Mouse (Mus musculus) forebrain, embryonic 14.5 days (tissue): ENCODE measurements at regions not wholly inside any gene's neighbourhood (a gene's known extent, or its start where the extent isn't known, plus 50 kb on each side); places are given as distances from the start of the nearest gene placed in this dataset.
A peak's percentile ranks its signal among the peaks of the same experiment; 100 is the strongest.

Experiments used
- ATAC-seq: fragments of 200-750 bp; cut with Nextera tagmentation; 2 replicates; pipeline ENCODE4 v1.8.0; 2017; ENCODE audit warnings: mild to moderate bottlenecking, moderate library complexity
- DNase-seq: peaks from one replicate; pipeline ENCODE4 v3.0.0-alpha.2; 2015; ENCODE audit warnings: low spot score
- H3K27ac ChIP-seq: fragments of 300-500 bp; sonication (generic); 2 replicates; pipeline ENCODE4 v1.5.1; 2014; ENCODE audit warnings: low read depth, mild to moderate bottlenecking, control low read depth, low read length, moderate library complexity
- H3K27me3 ChIP-seq: fragments of 300-500 bp; sonication (generic); replicated peaks from 2 replicates; pipeline ENCODE4 v1.6.1; 2014; ENCODE audit warnings: low read length, control low read depth, mixed read lengths; ENCODE audit not compliant: control insufficient read depth, insufficient read depth
- H3K36me3 ChIP-seq: fragments of 300-500 bp; sonication (generic); 2 replicates; pipeline ENCODE4 v1.6.1; 2014; ENCODE audit warnings: low read length, control low read depth; ENCODE audit not compliant: control insufficient read depth, insufficient read depth
- H3K4me1 ChIP-seq: fragments of 300-500 bp; sonication (generic); 2 replicates; pipeline ENCODE4 v1.6.1; 2014; ENCODE audit warnings: antibody characterized with exemption, low read length, control low read depth; ENCODE audit not compliant: control insufficient read depth, insufficient read depth
- H3K4me2 ChIP-seq: fragments of 300-500 bp; sonication (generic); 2 replicates; pipeline ENCODE4 v1.6.1; 2014; ENCODE audit warnings: mild to moderate bottlenecking, control low read depth, low read length
- H3K4me3 ChIP-seq: fragments of 300-500 bp; sonication (generic); 2 replicates; pipeline ENCODE4 v1.5.1; 2014; ENCODE audit warnings: low read depth, low read length, control low read depth
- H3K9ac ChIP-seq: fragments of 300-500 bp; sonication (generic); 2 replicates; pipeline ENCODE4 v1.6.1; 2014; ENCODE audit warnings: mild to moderate bottlenecking, low read length, control low read depth, moderate library complexity
- H3K9me3 ChIP-seq: fragments of 300-500 bp; sonication (generic); replicated peaks from 2 replicates; pipeline ENCODE4 v1.6.1; 2016; ENCODE audit warnings: low read length, control low read depth, mixed read lengths; ENCODE audit not compliant: control insufficient read depth
- WGBS: fragments of 180-500 bp; shearing (Covaris S2); extraction: QIAGEN DNeasy Blood & Tissue Kit; methylation state at CpG from one replicate; pipeline ENCODE4 v1.1.7; 2014; 5-methylcytosine and 5-hydroxymethylcytosine counted together

DNA sequence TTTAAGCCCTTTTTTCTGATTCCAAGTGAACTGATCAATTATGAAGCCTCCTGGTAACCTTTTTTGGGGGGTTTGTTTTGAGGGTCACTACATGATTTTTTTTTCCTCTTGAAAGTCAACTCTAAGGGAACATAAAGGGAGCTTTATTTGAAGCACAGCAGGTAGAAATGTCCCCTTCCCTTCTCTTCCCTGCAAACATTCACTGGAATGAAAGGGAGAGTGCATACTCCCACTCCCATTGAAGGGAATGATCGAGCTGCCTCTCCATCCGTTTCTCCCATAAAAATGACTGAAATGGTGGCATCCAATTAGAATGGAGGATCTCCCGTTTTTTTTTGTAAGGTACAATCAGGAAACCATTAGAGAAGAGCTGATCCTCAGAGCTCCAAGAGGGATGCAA is 323.6 kb downstream of the D3Ertd751e start:
- no peak for DNase-seq

DNA sequence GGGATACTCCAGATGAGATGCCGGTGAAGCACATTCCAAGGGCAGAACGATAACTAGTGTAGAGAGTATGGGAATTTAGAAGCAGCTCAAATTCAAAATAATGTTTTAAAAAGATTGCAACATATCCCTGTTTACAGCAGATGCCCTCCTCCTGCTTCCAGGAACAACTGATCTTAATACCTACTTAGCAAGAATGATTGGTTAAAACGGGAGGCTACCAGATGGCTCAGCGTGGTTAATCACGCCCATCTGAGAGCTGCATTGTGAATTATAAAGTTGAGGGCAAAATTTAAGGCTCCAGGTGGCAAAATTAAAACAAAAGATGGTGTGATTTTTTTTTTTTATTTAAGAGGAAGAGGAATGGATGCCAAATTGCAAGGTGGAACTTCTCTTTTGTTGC is 324.6 kb downstream of the D3Ertd751e start:
- Histone ChIP-seq H3K9ac (no peak overlapping the region), H3K4me3 (no peak overlapping the region), H3K27me3 (no peaks in the 10 kb centered on the region), H3K4me1 (peaks cover 4% of the 10 kb centered on the region; the same call in 1 of the 2 replicates), H3K27ac (no peak overlapping the region), H3K4me2 (no peak overlapping the region), H3K36me3 (no peaks in the 10 kb centered on the region), H3K9me3 (no peaks in the 10 kb centered on the region)
- DNase-seq (no peak), ATAC-seq (no peak)
- 82% methylated on average over 5 of the region's 5 CpGs for WGBS

More for the DNA sequence above, 323.6 kb downstream of the D3Ertd751e start:
- Histone ChIP-seq H3K9me3 (no peaks in the 10 kb centered on the region), H3K27ac (peak overlapping the region; percentile 48; the same call in 1 of the 2 replicates), H3K4me3 (no peak overlapping the region), H3K4me1 (peaks cover 4% of the 10 kb centered on the region; the same call in 1 of the 2 replicates), H3K4me2 (no peak overlapping the region), H3K9ac (no peak overlapping the region), H3K36me3 (no peaks in the 10 kb centered on the region), H3K27me3 (no peaks in the 10 kb centered on the region)
- 6% methylated on average over 3 of the region's 3 CpGs for WGBS
- no peak for ATAC-seq

DNA sequence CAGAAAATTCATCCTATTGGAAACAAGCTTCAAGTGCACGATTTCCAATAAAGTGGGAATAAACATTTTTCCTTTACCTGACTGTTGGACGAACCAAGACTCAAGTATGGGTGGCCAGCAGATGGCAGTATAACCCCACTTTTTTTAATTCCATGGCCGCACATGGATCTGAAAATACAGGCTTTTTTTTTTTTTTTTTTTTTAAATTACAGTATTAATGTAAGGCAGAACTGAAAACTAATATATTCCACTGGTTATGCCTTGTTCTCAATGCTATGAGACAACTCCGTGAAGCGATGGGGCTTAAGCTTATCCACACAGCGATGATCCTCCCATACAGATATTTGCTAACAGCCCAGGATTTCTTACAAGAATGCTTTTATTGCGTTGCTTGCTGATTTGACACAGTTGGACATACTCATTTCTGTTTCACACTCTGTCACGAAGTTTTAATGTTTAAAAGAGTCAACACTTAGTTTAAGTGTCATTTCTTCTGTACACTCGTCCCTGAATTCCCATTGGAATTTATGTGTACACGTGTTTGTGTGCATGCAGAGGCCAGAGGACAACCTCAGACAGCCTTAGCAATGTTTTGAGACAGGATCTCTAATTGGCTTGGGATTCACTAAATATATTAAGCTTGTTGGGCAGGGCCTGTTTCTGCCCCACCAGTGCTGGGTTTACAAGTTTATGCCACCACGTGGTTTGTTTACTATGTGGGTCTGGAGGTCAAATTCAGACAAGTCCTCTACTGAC is 332.3 kb downstream of the D3Ertd751e start:
- Histone ChIP-seq H3K9ac (no peak overlapping the region), H3K4me3 (no peak overlapping the region), H3K4me2 (no peak overlapping the region), H3K27me3 (no peaks in the 10 kb centered on the region), H3K9me3 (no peaks in the 10 kb centered on the region), H3K36me3 (no peaks in the 10 kb centered on the region), H3K4me1 (no peaks in the 10 kb centered on the region), H3K27ac (no peak overlapping the region)
- peak; percentile 88 for DNase-seq
- peak; percentile 84 for ATAC-seq
- WGBS, result 46% methylated on average over 11 of the region's 11 CpGs

DNA sequence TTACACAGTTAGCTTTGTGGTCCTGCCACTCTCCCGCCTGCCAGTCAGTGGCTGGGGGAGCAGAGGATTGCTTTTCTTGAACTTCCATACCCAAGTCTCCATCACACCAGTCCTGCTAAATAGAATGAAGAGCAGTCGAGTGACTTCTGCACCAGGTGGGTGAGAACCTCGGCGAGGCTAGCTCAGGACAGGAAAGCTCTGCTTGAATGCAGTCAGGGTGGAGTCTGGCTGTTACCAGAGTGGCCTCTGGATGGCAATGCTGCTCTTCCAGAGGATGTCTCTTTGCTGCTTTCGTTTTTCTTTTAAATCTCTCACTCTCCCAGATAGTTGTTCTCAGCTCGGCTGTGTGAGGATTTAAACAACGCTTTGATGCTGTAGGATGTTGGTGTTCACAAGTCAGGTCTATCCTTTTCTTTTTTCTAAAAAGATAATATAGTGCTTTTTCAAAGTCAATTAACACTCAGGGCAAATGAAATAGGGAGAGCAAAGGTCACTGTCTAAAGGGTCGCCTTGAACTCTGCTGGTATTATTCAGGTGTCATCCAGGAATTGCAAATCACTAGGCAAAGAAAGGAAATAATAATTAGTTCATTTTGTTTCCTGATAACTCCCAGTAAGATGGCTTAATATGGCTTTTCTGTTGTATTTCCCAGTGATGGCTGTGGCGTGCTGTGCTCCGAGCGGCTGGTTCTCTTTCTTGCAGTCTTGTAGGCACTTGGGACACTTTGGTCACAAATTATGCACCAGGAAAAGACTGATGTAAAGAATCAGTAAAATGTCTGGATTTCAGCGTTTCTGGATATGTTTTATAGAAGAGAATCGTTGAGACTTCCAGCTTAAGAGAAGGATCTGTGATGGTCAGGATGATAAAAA is 368.8 kb downstream of the D3Ertd751e start:
- H3K4me3 ChIP-seq, result no peak overlapping the region
- 27% methylated on average over 13 of the region's 13 CpGs for whole genome bisulfite sequencing
- ATAC-seq (peak; percentile 94), DNase-seq (peak; percentile 89)
- no peaks in the 10 kb centered on the region for H3K36me3 ChIP-seq
- no peak overlapping the region for H3K9ac ChIP-seq
- no peaks in the 10 kb centered on the region for H3K9me3 ChIP-seq
- H3K4me2 ChIP-seq, result peak overlapping the region; percentile 22; the same call in 1 of the 2 replicates
- no peaks in the 10 kb centered on the region for H3K27me3 ChIP-seq
- no peaks in the 10 kb centered on the region for H3K4me1 ChIP-seq
- no peak overlapping the region for H3K27ac ChIP-seq

DNA sequence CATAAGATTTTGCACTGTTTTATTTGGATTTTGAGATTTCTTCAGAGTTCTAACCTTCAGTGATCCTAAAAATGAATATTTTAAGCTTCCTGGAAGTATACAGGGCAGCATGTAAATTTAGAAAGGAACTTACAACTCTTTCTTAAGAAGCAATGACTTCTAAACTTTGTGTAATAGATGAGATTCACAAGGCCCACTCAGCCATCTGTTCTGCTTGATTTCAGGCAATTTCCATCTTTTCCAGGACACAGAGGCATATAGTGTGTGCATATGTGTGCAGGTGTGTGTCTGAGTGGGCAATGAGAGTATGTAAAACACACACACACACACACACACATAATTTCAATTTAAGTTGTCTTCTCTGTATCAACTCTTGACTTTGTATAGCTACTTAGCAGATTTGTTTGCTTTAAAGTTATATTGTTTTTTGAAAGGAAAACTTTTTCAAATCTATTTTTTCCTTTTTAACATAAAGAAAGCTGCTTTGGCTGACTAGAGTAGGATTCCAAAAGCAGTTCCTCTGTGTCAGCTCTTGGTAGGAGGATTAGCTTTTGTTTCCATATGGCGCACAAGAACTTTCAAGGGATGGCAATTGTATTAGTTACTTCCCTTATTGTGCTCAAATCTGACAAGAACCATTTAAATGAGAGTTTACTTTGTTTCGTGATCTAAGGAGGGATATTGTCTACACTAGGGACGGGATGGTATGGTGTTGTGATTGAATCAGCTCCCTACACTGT is 387.6 kb downstream of the D3Ertd751e start:
- Histone ChIP-seq H3K27ac (no peak overlapping the region), H3K36me3 (no peaks in the 10 kb centered on the region), H3K4me2 (no peak overlapping the region), H3K9ac (no peak overlapping the region), H3K4me3 (no peak overlapping the region), H3K27me3 (no peaks in the 10 kb centered on the region), H3K9me3 (no peaks in the 10 kb centered on the region), H3K4me1 (no peaks in the 10 kb centered on the region)
- 69% methylated on average over 3 of the region's 3 CpGs for WGBS
- DNase-seq (no peak), ATAC-seq (no peak)

DNA sequence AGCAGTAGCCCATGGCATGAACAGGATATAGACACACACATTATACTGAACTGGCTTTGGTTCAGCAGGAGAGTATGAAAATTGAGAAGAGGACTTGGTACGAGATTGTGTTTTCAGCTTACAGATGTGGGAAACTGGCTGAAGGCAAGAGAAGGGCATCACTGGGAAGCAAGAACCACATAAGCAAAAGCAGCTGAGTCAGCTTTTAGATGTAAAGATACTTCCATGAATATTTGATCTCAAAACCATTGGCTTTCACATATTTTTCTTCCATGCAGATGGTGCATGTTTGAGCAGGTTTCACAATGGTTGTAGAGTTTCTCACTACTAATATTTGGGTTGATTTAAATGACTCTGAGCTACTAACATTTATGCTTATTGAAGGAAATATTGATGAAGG is 389.9 kb downstream of the D3Ertd751e start:
- 96% methylated on average over 1 of the region's 1 CpGs for WGBS
- H3K9me3 ChIP-seq, result no peaks in the 10 kb centered on the region

DNA sequence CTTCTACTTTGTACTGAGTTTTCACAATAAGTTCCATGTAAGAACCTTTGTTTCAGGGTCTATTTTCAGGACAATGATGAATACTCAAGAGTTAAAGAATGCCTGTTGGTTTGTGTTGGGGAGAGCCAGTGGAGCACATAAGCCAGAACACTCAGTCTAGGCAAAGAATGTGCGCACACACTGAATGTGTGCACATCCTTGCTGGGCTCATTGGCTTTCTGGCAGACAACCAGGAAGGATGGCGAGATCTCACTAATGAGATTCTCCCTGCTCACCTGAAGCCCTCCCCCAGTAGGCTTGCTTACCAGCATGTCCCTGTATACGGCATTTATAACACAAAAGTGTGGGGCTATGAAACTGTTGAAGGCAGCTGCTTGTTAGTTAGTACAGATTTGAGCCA is 411.0 kb downstream of the D3Ertd751e start:
- no peak overlapping the region for H3K4me2 ChIP-seq
- H3K9ac ChIP-seq, result no peak overlapping the region
- ATAC-seq (peak; percentile 12; the same call in 1 of the 2 replicates), DNase-seq (no peak)
- WGBS, result 57% methylated on average over 3 of the region's 3 CpGs
- H3K27ac ChIP-seq, result no peak overlapping the region
- peaks cover 7% of the 10 kb centered on the region for H3K4me1 ChIP-seq
- H3K4me3 ChIP-seq, result no peak overlapping the region
- peaks cover 3% of the 10 kb centered on the region for H3K27me3 ChIP-seq
- H3K9me3 ChIP-seq, result no peaks in the 10 kb centered on the region
- no peaks in the 10 kb centered on the region for H3K36me3 ChIP-seq

More for the DNA sequence above, 389.9 kb downstream of the D3Ertd751e start:
- H3K4me2 ChIP-seq, result no peak overlapping the region
- no peak overlapping the region for H3K4me3 ChIP-seq
- ATAC-seq (no peak), DNase-seq (no peak)
- H3K27ac ChIP-seq, result no peak overlapping the region
- H3K27me3 ChIP-seq, result no peaks in the 10 kb centered on the region
- no peaks in the 10 kb centered on the region for H3K36me3 ChIP-seq
- no peaks in the 10 kb centered on the region for H3K4me1 ChIP-seq
- H3K9ac ChIP-seq, result no peak overlapping the region

DNA sequence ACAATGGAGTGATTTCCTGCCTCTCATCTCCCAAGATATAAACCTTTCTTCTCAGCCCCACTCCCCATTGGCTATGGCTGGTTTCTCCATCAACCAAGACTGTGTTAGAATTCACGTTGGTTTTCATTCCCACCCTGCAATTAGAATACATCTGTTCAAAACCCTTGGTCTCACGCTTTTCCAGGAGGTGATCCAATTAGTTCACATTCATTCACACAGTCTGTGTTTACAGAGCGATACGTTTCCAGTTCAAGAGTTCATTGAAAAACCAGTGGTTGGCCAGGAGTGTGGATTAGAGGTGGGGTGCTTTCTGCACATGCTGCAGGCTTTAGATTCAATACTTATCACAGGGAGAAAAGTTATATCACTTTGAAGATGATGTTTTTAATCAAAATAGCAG is 412.5 kb downstream of the D3Ertd751e start:
- ATAC-seq (peak; percentile 70; the same call in 1 of the 2 replicates), DNase-seq (peak; percentile 63)

More for the DNA sequence above, 412.5 kb downstream of the D3Ertd751e start:
- Histone ChIP-seq H3K36me3 (no peaks in the 10 kb centered on the region), H3K27ac (no peak overlapping the region), H3K9me3 (no peaks in the 10 kb centered on the region), H3K4me1 (peaks cover 7% of the 10 kb centered on the region), H3K9ac (no peak overlapping the region), H3K4me2 (no peak overlapping the region), H3K27me3 (peaks cover 3% of the 10 kb centered on the region), H3K4me3 (no peak overlapping the region)
- 3% methylated on average over 4 of the region's 4 CpGs for WGBS
